Mouse (Mus musculus): ENCODE measurements around the gene Akr1c13.

Gene Akr1c13

GRCm38 (mm10) chr13:4244861-4245559 lies 54.1 kb downstream of the Akr1c13 start:
- peak; percentile 3 for DNase-seq

GRCm38 (mm10) chr13:4249347-4249746 lies 58.4 kb downstream of the Akr1c13 start:
- no peak for DNase-seq
